Mouse (Mus musculus) layer of hippocampus, adult 9-10 months (tissue): ENCODE results near the gene Dgat2.

ENCODE experiments used
- DNase-seq: peaks from one replicate; pipeline ENCODE4 v3.0.0; 2022; ENCODE audit warnings: low spot score

Gene Dgat2

DNA sequence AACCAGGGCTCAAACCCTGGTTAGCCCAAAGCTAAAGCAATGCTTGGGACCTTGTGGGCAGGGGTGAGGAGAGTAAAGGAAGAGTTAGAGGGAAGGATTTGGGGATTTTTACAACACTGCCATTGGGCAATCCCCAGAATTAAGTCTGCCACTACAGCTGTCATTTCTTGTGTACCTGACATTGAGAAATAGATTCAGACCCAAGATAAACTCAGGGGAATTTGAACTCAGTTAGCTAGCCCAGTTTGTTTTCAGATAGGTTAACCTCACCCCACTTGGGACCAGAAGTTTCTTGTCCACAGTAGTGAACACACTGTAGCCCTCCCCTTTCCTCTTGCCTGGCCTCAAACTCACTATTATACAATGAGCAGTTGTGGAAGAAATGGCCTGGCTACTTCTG, 8.9 kb upstream of the Dgat2 start:
- DNase-seq: no peak

DNA sequence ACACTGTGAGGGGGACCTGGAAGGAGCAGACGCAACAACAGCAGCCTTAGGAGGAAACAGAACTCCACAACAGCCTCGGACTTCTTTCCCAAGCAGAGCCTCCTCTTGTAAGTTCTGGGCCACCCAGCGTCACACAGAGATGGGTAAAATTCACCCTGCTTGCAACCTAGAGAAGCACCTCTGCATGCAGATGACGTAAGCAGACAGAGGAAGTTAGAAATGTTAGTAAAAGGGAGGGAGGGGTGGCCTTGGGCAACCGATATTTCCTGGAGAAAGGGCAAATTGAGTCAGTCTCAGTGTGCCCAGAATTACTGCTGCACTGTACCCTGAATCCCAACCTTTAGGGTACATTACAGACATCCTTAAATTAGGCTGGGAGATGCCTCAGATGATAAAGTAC, 7.4 kb upstream of the Dgat2 start:
- DNase-seq: no peak

DNA sequence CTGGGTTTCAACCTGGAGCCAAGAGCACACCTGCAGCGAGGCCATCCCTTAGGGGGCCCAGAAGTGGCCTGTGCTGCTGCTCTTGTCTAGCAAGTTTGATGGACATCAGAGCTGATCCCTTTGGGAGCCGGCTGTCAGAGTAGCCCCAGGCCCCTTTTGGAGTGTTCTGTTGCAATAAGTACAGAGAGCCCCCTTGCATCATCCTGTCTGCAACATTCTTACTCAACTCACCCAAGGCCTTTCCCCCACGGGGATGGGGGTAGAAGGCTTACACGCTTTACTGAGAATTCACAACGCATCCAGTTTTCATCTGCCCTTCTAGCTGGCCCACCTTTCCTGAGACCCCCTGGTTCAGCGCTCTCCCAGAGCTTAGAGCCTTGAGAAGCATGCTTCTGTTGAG, 6.1 kb upstream of the Dgat2 start:
- no peak for DNase-seq

DNA sequence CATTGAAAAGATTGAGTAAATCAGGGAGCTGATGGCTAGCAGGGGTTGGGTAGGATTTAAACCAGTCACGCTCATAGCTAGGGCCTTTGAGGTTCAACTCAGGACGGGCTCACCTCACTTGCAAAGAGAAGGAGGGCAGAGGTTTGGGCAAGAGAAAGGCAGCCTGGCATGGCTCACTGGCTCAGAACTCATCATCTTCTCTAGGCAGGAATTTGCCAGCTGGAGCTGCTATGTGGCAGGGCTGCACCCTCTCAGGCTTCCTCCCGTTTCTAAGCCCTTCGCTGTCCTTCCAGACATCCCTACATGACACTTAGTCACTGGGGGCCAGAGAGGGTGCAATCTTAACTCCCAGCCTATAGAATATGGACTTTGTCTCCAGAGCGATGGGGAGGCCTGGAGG, 4.9 kb upstream of the Dgat2 start:
- DNase-seq: no peak

DNA sequence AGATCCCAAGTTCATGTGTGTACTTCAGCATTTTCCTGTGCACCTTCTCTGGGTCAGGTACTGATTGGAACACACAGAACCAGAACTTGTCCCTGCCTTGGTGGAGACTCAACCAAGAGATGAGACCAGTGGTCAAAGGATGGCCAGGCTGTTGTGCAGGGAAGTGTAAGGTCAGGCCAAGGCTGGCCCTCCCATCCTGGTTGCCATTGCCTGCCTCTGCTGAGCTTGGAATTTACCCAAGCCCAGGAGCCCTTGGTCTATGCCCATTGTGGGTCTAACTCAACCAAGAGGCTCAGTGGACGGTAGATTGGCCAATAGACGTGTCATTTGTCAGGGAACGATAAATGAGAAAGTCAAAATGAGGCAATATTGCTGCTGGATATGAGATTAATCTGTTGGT, 2.9 kb upstream of the Dgat2 start:
- no peak for DNase-seq

DNA sequence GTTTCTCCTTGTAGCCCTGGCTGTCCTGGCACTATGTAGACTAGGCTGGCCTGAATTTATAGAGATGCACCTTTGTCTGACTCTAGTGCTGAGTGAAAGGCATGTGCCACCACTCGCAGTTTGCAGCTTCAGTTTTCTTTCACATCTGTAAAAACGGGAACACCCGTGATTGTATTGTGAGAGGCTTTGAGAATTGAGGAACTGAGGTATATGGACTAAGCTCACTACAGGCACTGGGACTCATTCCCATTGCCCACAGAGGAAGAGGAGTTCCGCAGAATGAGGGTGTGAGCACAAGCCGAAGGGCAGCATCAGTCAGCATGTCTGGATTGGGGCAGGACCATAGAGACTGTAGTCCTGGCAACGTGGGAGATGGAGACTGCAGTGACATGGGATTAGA, 1.2 kb upstream of the Dgat2 start:
- no peak for DNase-seq

DNA sequence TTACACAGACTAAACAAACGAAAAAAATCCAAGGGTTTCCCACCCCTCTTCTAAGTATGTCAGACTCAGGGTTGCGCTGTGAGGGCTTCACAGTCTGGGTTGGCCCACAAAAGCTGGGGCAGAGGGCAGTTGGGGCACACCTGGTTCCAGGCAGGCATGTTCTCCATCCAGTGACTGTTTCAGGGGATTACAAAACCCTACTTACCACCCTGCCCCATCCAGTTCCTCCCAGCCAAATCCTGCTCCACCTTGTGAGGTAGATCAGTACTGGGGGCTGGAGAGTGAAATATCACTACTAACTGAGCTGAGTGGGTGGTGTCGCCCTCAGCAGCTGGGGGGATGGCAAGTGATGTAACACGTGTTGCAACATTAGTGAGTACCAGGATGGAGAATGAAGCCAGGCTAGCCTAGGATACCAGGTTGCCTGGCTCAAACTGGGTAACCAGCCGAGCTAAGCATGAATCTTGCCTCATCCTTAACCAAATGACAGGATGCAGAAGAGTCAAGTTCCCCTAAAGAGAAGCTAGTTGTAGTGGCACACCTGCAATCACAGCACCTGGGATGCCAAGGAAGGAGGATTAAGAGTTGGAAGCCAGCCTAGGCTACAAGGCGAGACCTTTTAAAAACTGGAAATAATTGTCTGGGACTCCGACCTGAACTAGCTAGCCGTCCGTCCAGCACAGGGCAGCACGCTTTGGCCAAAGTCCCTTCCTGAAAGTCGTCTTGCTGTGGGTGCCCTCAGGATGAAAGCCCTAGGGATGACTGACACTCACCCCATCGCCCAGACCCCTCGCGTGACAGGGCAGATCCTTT, 694 bp downstream of the Dgat2 start:
- peak; percentile 22 for DNase-seq

DNA sequence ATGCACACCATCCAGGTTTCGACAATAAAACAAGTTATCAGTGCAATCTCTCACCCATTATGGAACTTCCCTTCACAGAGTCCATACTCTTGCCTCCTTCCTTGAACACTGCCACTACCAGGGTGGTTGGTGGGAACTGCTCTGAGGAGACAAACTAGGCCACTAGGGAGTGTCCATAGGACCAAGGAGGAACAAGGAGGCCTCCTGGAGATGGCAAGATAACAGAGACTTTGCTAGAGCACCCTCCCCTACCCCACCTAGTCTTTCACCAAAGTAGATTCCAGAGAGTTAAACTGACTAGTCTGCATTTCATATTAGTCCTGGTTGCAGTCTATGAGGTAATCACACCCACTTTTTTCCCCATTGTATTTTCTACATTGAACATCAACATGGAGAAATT, 2.4 kb downstream of the Dgat2 start:
- DNase-seq: no peak

DNA sequence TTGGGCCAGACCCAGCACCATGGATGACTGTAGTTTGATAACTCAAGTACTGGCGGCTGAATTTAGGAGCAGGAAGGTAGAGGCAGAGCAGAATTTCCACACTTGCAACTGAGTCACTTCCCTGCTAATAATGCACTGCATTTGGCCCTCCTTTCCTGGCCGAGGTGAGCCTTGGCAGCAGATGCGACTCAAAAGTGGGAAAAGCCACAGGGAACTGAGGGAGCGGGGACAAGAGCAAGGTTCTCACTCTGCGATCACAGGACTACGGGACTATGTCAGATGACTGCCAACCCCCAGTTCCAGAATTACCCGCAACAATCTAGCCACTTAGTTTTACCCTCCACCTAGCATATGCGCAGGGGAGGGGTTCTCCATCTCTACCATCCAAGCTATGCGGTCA, 3.2 kb downstream of the Dgat2 start:
- no peak for DNase-seq

DNA sequence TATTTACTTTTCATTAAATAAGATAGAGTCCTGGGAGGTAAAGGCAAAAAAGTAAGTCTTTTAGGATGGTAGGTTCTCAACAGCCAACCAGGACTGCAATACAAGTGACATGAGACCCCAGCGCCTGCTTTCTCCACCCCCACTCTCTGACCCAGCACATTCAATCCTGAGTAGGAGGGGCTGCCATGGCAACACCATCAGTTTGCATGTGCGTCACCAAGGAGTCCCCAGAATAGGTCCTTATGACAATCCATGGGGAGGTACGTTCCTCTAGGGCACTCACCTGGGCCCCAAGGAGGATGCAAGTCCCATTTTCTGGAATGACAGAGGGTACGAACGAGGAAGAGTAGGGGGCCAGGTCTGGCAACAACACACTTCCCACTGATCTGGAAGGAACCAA, 5.1 kb downstream of the Dgat2 start:
- DNase-seq: no peak

DNA sequence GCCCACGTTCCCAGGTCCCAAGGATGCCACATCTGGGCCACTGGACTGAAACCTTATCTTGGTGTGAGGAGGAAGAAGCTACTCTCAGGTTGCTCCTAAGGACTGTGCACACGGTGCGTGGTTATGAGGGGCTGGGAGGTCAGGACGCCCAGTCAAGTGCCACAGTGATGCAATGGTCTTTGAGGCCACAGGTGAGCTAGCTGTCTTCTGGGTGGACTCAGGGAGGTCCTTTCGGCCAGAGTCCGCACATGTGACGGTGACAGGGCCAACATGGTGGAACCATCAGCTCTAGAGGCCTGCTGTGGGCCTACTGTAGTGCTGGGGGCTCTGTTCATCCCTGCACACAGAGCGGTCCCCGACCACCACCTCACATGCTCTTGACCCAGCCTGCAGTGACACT, 6.9 kb downstream of the Dgat2 start:
- no peak for DNase-seq

DNA sequence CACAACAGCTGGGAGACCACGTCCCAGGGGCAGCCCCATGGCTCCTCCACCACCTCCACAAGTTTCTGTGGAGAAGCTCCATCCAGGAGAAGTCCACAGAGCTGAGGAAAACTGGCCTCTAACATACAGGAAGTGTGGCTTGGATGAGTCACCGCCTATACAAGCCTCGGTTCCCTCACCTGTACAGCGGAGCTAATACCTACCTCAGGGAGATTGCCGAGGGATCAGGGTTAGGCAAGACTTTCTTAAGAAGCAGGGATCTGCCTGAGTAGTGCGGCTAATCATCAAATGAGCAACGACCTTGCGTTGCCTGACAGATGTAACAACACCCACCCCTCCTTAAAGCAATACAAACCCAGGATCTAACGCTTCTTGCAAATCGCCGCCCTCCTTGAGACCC, 7.4 kb downstream of the Dgat2 start:
- no peak for DNase-seq

DNA sequence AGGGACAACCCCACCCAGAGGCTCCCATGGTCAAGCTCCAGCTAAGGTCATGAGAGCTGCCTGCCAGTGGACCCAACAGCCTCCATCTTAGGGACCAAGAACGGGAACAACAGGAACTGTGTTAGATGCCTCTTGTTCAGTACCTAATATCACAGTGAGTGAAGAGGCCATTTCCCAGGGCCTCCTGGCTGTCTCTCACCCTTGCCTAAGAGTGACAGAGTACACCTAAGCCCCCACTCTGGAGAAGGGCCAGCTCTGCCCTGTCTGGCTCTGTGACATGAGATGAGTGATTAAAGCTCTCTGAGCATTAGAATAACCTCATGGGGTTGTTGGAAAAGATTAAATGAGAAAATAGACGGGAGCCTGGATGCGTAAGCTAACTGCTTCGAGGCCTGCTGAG, 8.5 kb downstream of the Dgat2 start:
- DNase-seq: no peak

DNA sequence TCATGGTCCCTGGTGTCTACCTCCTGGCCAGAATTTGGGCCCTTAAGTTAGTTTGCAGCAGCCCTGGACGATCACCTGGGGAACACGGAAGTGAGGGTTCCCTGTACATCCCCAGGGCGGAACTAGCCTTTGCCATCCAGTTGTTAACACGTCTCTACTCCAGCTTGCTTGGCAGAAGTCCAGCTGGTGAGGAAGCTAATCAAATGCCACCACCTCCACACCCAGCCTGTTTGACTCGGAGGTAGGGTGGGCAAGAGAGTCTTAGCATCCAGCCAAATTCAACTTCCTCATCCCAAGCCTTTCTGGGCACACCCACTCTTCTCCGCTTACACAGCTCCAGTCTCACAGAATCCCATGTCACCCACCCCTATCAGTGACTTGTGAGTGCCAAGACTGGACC, 9.6 kb downstream of the Dgat2 start:
- no peak for DNase-seq

DNA sequence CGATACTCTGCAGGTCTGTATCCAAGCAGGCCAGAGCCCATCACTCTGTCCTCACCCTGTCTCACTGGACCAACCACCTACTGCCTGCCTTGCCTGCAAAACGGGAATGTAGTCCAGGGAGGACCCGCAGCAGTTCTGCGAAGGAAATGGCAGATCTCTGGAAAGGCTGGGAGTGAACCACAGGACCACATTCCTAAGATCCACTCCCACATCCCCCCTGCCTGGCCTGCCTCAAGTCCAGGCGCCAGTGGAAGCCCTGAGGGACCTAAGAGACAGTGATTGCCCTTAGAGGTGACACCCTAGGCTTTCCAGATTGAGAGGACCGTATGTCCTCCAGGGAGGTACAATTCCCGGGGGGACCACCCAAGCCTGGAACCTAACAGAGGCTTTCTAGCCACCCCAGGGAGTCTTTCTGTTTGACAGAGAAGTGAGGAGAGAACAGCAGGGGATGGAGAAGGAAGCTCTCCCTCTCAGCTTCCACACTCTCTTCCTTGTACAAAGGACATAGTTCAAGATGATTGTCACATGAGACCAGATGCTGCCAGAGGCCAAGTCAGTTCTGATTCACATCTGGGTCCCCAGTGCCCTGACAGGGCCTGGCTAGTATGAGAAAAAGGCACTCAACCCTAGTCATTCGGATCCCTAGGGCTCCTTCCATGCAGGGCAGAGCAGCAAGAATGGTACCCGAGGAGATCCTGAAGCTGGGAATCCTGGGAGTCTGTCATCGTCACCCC, 10.6 kb downstream of the Dgat2 start:
- no peak for DNase-seq

DNA sequence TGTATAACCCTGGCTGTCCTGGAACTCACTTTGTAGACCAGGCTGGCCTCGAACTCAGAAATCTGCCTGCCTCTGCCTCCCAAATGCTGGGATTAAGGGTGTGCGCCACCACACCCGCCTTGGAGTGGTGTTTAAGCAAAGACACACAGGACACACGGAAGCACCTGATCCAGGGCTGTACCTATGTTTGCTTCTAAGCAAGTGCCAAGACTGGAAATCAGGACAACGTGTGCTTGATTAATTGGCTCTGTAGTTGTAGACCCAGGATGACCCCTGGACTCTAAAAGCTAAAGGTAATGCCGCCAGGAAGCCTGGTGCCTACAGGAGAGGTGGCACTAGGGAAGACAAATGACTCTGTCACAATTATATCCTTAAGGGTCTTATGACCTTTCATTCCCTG, 12.0 kb downstream of the Dgat2 start:
- no peak for DNase-seq

DNA sequence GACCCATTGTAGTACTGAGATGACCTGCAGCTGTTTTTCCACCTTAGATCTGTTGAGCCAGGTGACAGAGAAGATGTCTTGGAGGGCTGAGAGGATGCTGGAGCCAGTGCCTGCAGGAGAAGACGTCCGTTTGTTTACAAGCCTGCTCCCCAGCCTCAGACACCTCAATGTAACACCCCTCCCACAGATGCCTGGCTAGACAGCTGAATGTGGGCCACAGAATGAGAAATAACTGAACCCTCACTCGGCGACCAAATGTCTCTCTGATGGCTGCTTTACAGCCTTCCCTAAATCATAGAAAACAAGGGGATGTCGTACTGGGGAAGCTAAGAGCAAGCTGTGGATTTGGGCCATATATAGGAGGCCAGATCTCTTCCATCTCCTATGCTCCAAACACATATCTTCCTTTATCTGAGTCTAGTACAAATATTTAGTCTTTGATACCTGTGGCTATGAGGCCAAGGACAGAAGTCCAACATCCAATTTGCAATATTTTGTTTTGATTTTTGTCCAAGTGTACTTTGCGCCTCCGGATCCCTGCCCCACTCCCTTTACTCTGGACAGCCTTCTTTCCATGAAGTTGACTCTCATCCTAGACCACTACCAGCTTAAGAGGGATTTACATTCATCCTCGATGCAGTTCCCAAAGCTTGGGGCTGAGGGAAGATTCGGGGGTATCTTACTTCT, 12.7 kb downstream of the Dgat2 start:
- DNase-seq: no peak

DNA sequence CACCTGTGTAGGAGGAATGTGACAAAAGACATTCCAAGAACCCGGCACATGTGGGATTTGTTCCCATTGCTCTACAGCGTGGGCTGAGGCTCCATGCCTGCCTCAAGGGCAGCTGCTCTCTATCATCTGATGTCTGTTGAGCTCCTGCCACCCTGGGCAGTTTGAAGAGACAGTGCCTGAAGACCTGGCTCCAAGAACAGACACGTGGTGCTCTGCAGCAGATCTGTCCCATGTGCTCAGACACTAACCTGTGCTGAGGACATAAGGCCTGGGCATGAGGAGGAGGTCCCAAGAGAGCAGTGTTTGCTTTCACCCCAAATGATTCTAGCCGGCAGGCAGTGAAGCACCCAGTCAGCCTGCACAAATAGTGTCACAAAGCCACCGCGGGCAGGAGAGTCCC, 13.8 kb downstream of the Dgat2 start:
- no peak for DNase-seq

DNA sequence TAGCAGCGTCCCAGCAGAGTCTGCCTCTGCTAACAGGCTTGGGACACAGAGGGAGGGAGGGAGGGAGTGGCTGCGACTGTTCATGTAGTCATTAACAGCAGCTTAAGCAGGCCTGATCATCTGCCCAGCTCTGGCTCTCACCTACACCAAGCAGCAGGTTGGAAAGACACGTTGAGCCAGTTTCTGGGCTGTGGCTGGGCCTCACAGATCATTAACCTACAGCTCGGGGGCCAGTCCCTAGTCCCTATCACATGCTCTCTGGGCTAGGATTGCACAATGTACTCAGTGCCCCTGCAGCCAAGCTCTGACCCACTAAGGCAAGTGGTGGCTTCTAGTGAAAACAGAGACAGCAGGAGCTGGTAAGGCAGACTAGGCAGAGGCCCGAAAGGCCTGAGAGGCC, 14.6 kb downstream of the Dgat2 start:
- no peak for DNase-seq

DNA sequence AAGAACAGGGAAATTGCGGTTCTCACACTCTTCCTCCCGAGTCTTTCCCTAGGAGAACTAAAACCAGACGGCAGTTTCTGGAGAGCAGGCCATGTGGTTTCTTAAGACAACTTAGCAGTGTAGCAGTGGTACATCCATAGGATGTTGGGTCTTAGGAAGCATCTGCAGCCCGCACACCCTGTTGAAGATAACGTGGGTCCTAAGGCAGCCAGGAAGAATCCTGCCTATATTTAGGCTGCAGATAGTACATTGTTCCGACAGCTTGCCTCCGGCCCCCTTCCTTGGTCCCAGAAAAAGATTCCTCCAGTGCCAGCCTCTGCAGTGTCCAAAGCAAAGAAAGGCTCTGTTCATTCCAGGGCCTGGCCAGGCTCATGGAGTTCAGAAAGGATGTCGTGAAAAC, 16.4 kb downstream of the Dgat2 start:
- no peak for DNase-seq

DNA sequence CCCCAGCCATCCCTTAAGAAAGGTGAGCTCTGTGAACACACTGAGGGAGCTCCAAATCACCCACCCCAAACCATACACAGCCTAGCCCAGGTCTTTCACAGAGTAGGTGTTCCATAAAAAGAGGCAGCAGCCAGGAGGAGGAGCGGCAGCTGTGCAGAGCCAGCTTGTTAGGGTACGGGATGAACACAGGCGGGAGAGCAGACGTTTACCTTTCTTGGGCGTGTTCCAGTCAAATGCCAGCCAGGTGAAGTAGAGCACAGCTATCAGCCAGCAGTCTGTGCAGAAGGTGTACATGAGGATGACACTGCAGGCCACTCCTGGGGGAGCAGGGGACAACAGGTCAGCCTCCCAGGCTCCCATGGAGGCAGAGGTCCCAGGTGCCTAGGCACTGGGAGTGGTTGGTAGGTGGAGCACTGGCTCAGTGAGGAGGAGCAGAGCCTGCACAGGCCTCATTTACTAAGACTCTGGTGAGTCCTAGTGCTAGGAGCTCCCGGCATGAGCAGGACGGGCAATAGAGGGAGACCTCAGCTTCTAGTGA, 17.6 kb downstream of the Dgat2 start:
- DNase-seq: no peak

DNA sequence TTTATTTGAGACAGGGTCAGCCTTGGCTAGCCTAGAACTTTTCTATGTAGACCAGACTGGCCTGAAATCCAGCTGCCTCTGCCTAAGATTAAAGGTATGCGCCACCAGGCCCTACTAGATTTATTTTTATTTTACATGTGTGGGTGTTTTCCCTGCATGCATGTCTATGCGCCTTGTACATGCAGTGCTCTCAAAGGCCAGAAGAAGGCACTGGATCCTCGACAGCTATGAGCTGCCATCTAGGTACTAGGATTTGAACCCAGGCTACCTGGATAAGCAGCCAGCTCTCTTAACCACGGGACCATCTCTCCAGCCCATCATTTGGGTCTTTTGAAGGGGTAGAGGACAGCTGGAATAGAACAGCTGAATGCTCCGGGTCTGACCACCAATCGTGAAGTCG, 20.1 kb downstream of the Dgat2 start:
- no peak for DNase-seq

DNA sequence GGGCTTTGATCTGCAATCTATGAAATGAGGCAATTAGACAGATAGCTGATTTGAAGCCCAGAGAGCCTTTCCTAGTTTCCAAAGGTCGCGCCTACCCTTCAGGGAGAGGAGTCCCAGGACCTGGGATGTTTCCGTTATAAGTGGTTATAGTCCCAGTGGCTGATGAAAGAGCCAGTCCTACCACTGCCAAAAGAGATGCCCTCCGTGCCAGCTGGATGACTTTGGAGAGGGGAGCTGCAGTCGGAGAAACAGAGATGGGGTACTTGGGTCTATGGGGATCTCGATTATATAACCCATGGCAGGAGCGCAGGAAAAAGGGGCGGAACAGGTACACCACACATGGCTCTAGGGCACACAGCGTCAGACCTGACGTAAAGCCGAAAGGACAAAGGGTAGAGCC, 20.6 kb downstream of the Dgat2 start:
- DNase-seq: no peak
